Comparison of ENCODE assay signal across 11 mouse cellular contexts in the genomic region with DNA sequence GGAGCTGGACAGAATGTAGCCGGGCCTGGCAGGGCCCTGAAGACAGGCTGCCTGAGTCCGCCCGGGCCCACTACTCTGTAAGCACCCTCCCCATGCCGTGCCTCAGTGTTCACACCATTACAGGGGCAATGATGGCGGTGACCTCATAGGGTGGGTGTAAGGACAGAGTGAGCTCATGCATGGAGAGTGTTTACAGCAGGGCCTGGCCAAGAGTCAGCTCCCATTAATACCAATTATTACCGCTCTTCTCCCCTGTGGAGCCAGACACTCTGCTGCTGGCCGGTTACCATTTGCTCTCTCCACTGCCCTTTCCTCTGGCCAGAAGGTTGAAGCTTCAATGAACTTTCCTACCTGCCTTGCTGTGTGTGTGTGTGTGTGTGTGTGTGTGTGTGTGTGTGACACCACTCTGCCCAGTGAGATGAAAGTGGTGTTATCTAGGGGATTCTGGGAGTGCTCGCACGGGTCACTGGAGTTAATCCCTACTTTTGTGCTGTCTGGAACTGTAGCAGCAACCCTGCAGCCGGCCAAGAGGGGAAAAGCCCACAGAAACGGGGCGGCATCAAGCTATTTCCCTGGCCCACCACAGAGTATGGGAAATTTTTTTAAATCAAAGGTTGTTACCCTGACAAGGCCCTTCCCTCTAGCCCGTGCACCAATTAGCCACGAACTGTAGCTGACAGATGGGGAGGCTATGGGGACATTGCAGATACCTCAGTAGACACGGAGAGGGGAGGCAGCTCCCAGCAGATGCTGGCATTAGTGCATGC.
DNase-seq lines count a peak whose midpoint lies in the region; ATAC-seq and TF ChIP-seq lines count a peak whose summit lies in the region.
"Had no signal": no experiment of that assay in that cellular context is flagged by ENCODE, and none has a peak within 500 bp of the region (broad histone marks: within the 10 kb centered on the region; RNA-seq: fewer than 3 reads in every experiment).

No protein-coding gene starts in this region.

- WGBS in forebrain, embryonic 15.5 days, result 19% methylated on average over 15 of the region's 15 CpGs
- 12% methylated on average over 15 of the region's 15 CpGs for WGBS in midbrain, embryonic 14.5 days

- no peak for TF ChIP-seq CTCF in gastrocnemius, adult 2 months (IDR thresholded peaks at IDR 0.05)
- TF ChIP-seq CTCF in E14TG2a.4 (conservative IDR thresholded peaks at IDR 0.05; ENCODE audit: low read length), result no peak

- intact Hi-C loops in gastrocnemius, adult 2 months (cut with DNase I), result no loop called here
- intact Hi-C loops in gastrocnemius, postnatal 36 days (cut with DNase I), result no loop called here
- intact Hi-C loops in heart, postnatal 36 days (cut with DNase I), result no loop called here

- no peak overlapping the region for H3K4me2 ChIP-seq in forebrain, embryonic 15.5 days (replicated peaks)
- H3K4me2 ChIP-seq in midbrain, embryonic 14.5 days (ENCODE audit: low read length), result no peak overlapping the region

- peak; percentile 36; the same call in 1 of the 2 replicates for ATAC-seq in forebrain, embryonic 15.5 days (replicated peaks)
- peak; percentile 21; the same call in 1 of the 2 replicates for ATAC-seq in midbrain, embryonic 14.5 days (ENCODE audit: low FRiP score, low TSS enrichment)

- peak overlapping the region; percentile 82 for H3K27ac ChIP-seq in gastrocnemius, adult 2 months
- H3K27ac ChIP-seq in forebrain, embryonic 15.5 days (replicated peaks), result peak overlapping the region; percentile 35; the same call in 1 of the 2 replicates
- peak overlapping the region; percentile 37; the same call in 1 of the 2 replicates for H3K27ac ChIP-seq in midbrain, embryonic 14.5 days (replicated peaks; ENCODE audit: low read depth, low read length)
- H3K27ac ChIP-seq: macrophage had no signal

- H3K4me1 ChIP-seq in E14TG2a.4 (replicated peaks; ENCODE audit: low read depth, low read length), result peaks cover 69% of the 10 kb centered on the region
- H3K4me1 ChIP-seq in forebrain, embryonic 15.5 days, result peaks cover 40% of the 10 kb centered on the region
- H3K4me1 ChIP-seq in midbrain, embryonic 14.5 days (ENCODE audit: control insufficient read depth, insufficient read depth, low read length), result peaks cover 28% of the 10 kb centered on the region

- H3K9ac ChIP-seq in forebrain, embryonic 15.5 days (replicated peaks), result no peak overlapping the region
- 0 out of 2 replicates have a peak overlapping the region, but pooled peaks have one; percentile 12 for H3K9ac ChIP-seq in midbrain, embryonic 14.5 days (replicated peaks; ENCODE audit: low read length)

- H3K4me3 ChIP-seq in gastrocnemius, adult 2 months, result no peak overlapping the region
- H3K4me3 ChIP-seq in E14TG2a.4 (replicated peaks; ENCODE audit: low read length), result peak overlapping the region; percentile 53
- no peak overlapping the region for H3K4me3 ChIP-seq in forebrain, embryonic 15.5 days
- H3K4me3 ChIP-seq in midbrain, embryonic 14.5 days (replicated peaks; ENCODE audit: low read depth, low read length), result no peak overlapping the region

- H3K36me3 ChIP-seq in E14TG2a.4 (ENCODE audit: insufficient read depth, low read length), result peaks cover 12% of the 10 kb centered on the region; the same call in 1 of the 2 replicates
- H3K36me3 ChIP-seq in forebrain, embryonic 15.5 days, result no peaks in the 10 kb centered on the region
- no peaks in the 10 kb centered on the region for H3K36me3 ChIP-seq in midbrain, embryonic 14.5 days (ENCODE audit: control insufficient read depth, insufficient read depth, low read length)

- no peaks in the 10 kb centered on the region for H3K9me3 ChIP-seq in E14TG2a.4 (ENCODE audit: low read length)
- H3K9me3 ChIP-seq in forebrain, embryonic 15.5 days, result no peaks in the 10 kb centered on the region
- H3K9me3 ChIP-seq in midbrain, embryonic 14.5 days (ENCODE audit: control insufficient read depth, low read length), result no peaks in the 10 kb centered on the region

- H3K27me3 ChIP-seq in E14TG2a.4 (ENCODE audit: insufficient read depth, low read length), result no peaks in the 10 kb centered on the region
- H3K27me3 ChIP-seq in forebrain, embryonic 15.5 days, result no peaks in the 10 kb centered on the region
- no peaks in the 10 kb centered on the region for H3K27me3 ChIP-seq in midbrain, embryonic 14.5 days (ENCODE audit: control insufficient read depth, insufficient read depth, low read length)

- DNase-seq in gastrocnemius, adult 2 months, result no peak
- no peak for DNase-seq in gastrocnemius, postnatal 36 days
- DNase-seq in midbrain, embryonic 14.5 days, result peak; percentile 34
- no peak for DNase-seq in ovary, postnatal 10 days (ENCODE audit: low spot score)
- no peak for DNase-seq in ovary, postnatal 36 days (ENCODE audit: low spot score)
- DNase-seq in heart, postnatal 36 days, result no peak
- DNase-seq: cerebellum, adult 9-11 months; kidney, postnatal 36 days had no signal
